Mouse (Mus musculus): ENCODE results near the gene Mfsd12. TPM values are rescaled to one million over a fixed set of nuclear protein-coding genes. Genes with fewer than 3 reads are reported as not detected.

The Mfsd12 gene
- total RNA-seq, 1 experiment, result 28.7 TPM

DNA sequence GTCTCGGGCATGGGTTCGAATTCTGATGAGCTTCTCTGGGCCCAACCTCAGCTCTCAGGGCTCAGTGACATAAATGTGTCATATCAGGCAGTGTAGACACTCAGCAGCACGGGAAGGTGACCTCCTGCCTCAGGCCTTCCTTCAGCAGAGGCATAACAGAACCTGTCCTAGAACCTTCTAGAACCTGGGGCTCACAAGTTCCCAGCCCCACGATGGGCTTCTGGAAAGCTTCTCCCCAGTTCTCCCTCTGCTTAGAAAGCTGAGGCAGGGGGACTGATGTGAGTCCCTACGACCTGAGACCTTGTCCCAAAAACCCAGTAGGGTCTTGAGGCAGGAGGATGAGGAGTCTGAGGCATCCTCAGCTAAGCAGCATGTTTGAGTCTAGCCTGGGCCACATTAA lies 57.9 kb downstream of the Mfsd12 start:
- Histone ChIP-seq H3K36me3 (ENCODE audit: control insufficient read depth, insufficient read depth, low read length, poor library complexity, severe bottlenecking) (peaks cover 5% of the 10 kb centered on the region; the same call in 1 of the 2 replicates), H3K4me1 (ENCODE audit: control insufficient read depth in 2 of 2, insufficient read depth in 2 of 2, low read length in 2 of 2, poor library complexity in 1 of 2) (peaks cover 8 to 78% of the 10 kb centered on the region in 2 experiments), H3K9me3 (ENCODE audit: control insufficient read depth, insufficient read depth, low read depth, low read length) (no peaks in the 10 kb centered on the region), H3K4me3 (ENCODE audit: insufficient read depth in 1 of 2, low read depth in 1 of 2, low read length in 2 of 2, poor library complexity in 1 of 2, severe bottlenecking in 1 of 2) (no peak overlapping the region), H3K9ac (ENCODE audit: insufficient read depth, low read depth, low read length, poor library complexity, severe bottlenecking) (no peak overlapping the region), H3K27ac (ENCODE audit: insufficient read depth, low read depth, low read length, poor library complexity, severe bottlenecking) (no peak overlapping the region)
- TF ChIP-seq CHD2 (IDR thresholded peaks at IDR 0.05; ENCODE audit: low read depth, low read length), result no peak
- no peak for TF ChIP-seq MAFK (IDR thresholded peaks at IDR 0.05; ENCODE audit: insufficient read depth, low read depth, low read length)
- no peak for TF ChIP-seq ZC3H11A (IDR thresholded peaks at IDR 0.05; ENCODE audit: borderline replicate concordance, low read depth, low read length)
- no peak for TF ChIP-seq HCFC1 (IDR thresholded peaks at IDR 0.05; ENCODE audit: borderline replicate concordance, insufficient read depth, low read length)
- TF ChIP-seq ZNF384 (IDR thresholded peaks at IDR 0.05; ENCODE audit: low read depth, low read length), result no peak
- DNase-seq (ENCODE audit: low read depth, low spot score), result no peak
- in situ Hi-C loops (cut with MboI; ENCODE audit: low sequenced_read_pairs in 2 of 2, unreplicated experiment in 2 of 2), result no loop called here

Other genes starting within 250 kb of the Mfsd12 start
- gene Zbtb7a, start 222.3 kb upstream of the Mfsd12 start, total RNA-seq (2012; rRNA removed), result 15.7 and 30.1 TPM in 2 replicates
- 37.8 and 50.7 TPM in 2 replicates for gene Pias4, start 189.6 kb upstream of the Mfsd12 start, total RNA-seq (2012; rRNA removed)
- 2,093 and 2,486 TPM in 2 replicates for gene Eef2, start 180.9 kb upstream of the Mfsd12 start, total RNA-seq (2012; rRNA removed)
- gene Dapk3, start 174.5 kb upstream of the Mfsd12 start, total RNA-seq (2012; rRNA removed), result 65.1 and 66.4 TPM in 2 replicates
- 0.54 and 0.79 TPM in 2 replicates for gene 4930442H23Rik, start 173.6 kb upstream of the Mfsd12 start, total RNA-seq (2012; rRNA removed)
- gene Nmrk2, start 155.4 kb upstream of the Mfsd12 start, total RNA-seq (2012; rRNA removed), result not detected in 2 replicates
- 4.1 and 5.5 TPM in 2 replicates for gene Atcay, start 126.7 kb upstream of the Mfsd12 start, total RNA-seq (2012; rRNA removed)
- 0.67 and 4.7 TPM in 2 replicates for gene Zfr2, start 124.3 kb upstream of the Mfsd12 start, total RNA-seq (2012; rRNA removed)
- 0.85 and 5.0 TPM in 2 replicates for gene Matk, start 104.6 kb upstream of the Mfsd12 start, total RNA-seq (2012; rRNA removed)
- gene Mrpl54, start 90.6 kb upstream of the Mfsd12 start, total RNA-seq (2012; rRNA removed), result 114 and 138 TPM in 2 replicates
- gene Apba3, start 90.5 kb upstream of the Mfsd12 start, total RNA-seq (2012; rRNA removed), result 72.3 and 90.2 TPM in 2 replicates
- gene Tjp3, start 65.9 kb upstream of the Mfsd12 start, total RNA-seq (2012; rRNA removed), result 5.2 and 15.2 TPM in 2 replicates
- 27.3 and 34.6 TPM in 2 replicates for gene Pip5k1c, start 64.5 kb upstream of the Mfsd12 start, total RNA-seq (2012; rRNA removed)
- gene Cactin, start 36.4 kb upstream of the Mfsd12 start, total RNA-seq (2012; rRNA removed), result 53.1 and 54.9 TPM in 2 replicates
- 2.3 and 4.5 TPM in 2 replicates for gene Tbxa2r, start 28.8 kb upstream of the Mfsd12 start, total RNA-seq (2012; rRNA removed)
- gene Gipc3, start 14.2 kb upstream of the Mfsd12 start, total RNA-seq (2012; rRNA removed), result 0.09 and 0.16 TPM in 2 replicates
- 43.5 and 55.9 TPM in 2 replicates for gene Hmg20b, start 7.0 kb upstream of the Mfsd12 start, total RNA-seq (2012; rRNA removed)
- 9.4 and 19.1 TPM in 2 replicates for gene 4930404N11Rik, start 8.3 kb downstream of the Mfsd12 start, total RNA-seq (2012; rRNA removed)
- 63.0 and 94.5 TPM in 2 replicates for gene Fzr1, start 21.0 kb downstream of the Mfsd12 start, total RNA-seq (2012; rRNA removed)
- 168 and 183 TPM in 2 replicates for gene Dohh, start 26.9 kb downstream of the Mfsd12 start, total RNA-seq (2012; rRNA removed)
- gene Gm48551, start 27.0 kb downstream of the Mfsd12 start, total RNA-seq (2012; rRNA removed), result 1.1 and 1.8 TPM in 2 replicates
- gene Gm48552, start 31.5 kb downstream of the Mfsd12 start, total RNA-seq (2012; rRNA removed), result 2.5 and 2.7 TPM in 2 replicates
- 1.7 TPM in 2 replicates for gene Smim24, start 35.6 kb downstream of the Mfsd12 start, total RNA-seq (2012; rRNA removed)
- gene Nfic, start 98.1 kb downstream of the Mfsd12 start, total RNA-seq (2012; rRNA removed), result 4.9 and 6.3 TPM in 2 replicates
- gene Celf5, start 125.2 kb downstream of the Mfsd12 start, total RNA-seq (2012; rRNA removed), result 5.0 and 8.2 TPM in 2 replicates
- gene Ncln, start 138.9 kb downstream of the Mfsd12 start, total RNA-seq (2012; rRNA removed), result 254 and 393 TPM in 2 replicates
- 0.94 and 1.9 TPM in 2 replicates for gene S1pr4, start 142.6 kb downstream of the Mfsd12 start, total RNA-seq (2012; rRNA removed)
- 11.8 and 16.6 TPM in 2 replicates for gene Gna15, start 166.7 kb downstream of the Mfsd12 start, total RNA-seq (2012; rRNA removed)
- 52.1 and 53.4 TPM in 2 replicates for gene Gna11, start 187.7 kb downstream of the Mfsd12 start, total RNA-seq (2012; rRNA removed)
- 102 and 145 TPM in 2 replicates for gene Aes, start 202.0 kb downstream of the Mfsd12 start, total RNA-seq (2012; rRNA removed)
- gene Tle2, start 217.1 kb downstream of the Mfsd12 start, total RNA-seq (2012; rRNA removed), result 2.4 and 2.6 TPM in 2 replicates
- 17.7 and 22.0 TPM in 2 replicates for gene Tle6, start 243.6 kb downstream of the Mfsd12 start, total RNA-seq (2012; rRNA removed)
- 2.3 and 2.5 TPM in 2 replicates for gene BC025920, start 248.8 kb downstream of the Mfsd12 start, total RNA-seq (2012; rRNA removed)

All from ES-E14 (cell line).